Mouse (Mus musculus): ENCODE measurements around the gene Slc25a39. TPM values are rescaled to one million over a fixed set of nuclear protein-coding genes. Genes with fewer than 3 reads are reported as not detected.
A peak's percentile ranks its signal among the peaks of the same experiment; 100 is the strongest.

The Slc25a39 gene
- polyA plus RNA-seq, 1 experiment from 2014 or later, result 266 TPM

GRCm38 (mm10) chr11:102435754-102436470 is 28.2 kb upstream of the Slc25a39 start:
- peaks cover 65% of the 10 kb centered on the region for H3K36me3 ChIP-seq (ENCODE audit: control insufficient read depth, insufficient read depth, low read length)
- no peak overlapping the region for H3K9ac ChIP-seq (ENCODE audit: low read length)
- no peak overlapping the region for H3K27ac ChIP-seq (replicated peaks in 1 of 2; ENCODE audit: control insufficient read depth in 1 of 2, insufficient read depth in 1 of 2, low read depth in 2 of 2, low read length in 2 of 2)
- ATAC-seq (ENCODE audit: insufficient number of reproducible peaks, insufficient read depth, low FRiP score, low read depth), result no peak
- no peak overlapping the region for H3K4me2 ChIP-seq (ENCODE audit: low read length)
- no peaks in the 10 kb centered on the region; the same call in 1 of the 2 replicates for H3K27me3 ChIP-seq (ENCODE audit: control insufficient read depth, insufficient read depth, low read length)
- H3K9me3 ChIP-seq (ENCODE audit: control insufficient read depth, low read length), result no peaks in the 10 kb centered on the region
- H3K4me3 ChIP-seq (ENCODE audit: control insufficient read depth in 1 of 2, insufficient read depth in 1 of 2, low read depth in 1 of 2, low read length in 2 of 2), result no peak overlapping the region
- 84% methylated on average over 18 of the region's 18 CpGs for WGBS
- peaks cover 11 to 45% of the 10 kb centered on the region in 2 experiments for H3K4me1 ChIP-seq (ENCODE audit: control insufficient read depth in 2 of 2, insufficient read depth in 2 of 2, low read length in 2 of 2)

- no peak for ATAC-seq (ENCODE audit: insufficient number of reproducible peaks, insufficient read depth, low FRiP score, low read depth)
- Histone ChIP-seq H3K4me1 (ENCODE audit: control insufficient read depth in 2 of 2, insufficient read depth in 2 of 2, low read length in 2 of 2) (peaks cover 11 to 45% of the 10 kb centered on the region in 2 experiments), H3K9ac (ENCODE audit: low read length) (no peak overlapping the region), H3K36me3 (ENCODE audit: control insufficient read depth, insufficient read depth, low read length) (peaks cover 56% of the 10 kb centered on the region), H3K27ac (replicated peaks in 1 of 2; ENCODE audit: control insufficient read depth in 1 of 2, insufficient read depth in 1 of 2, low read depth in 2 of 2, low read length in 2 of 2) (no peak overlapping the region), H3K9me3 (ENCODE audit: control insufficient read depth, low read length) (no peaks in the 10 kb centered on the region), H3K4me3 (ENCODE audit: control insufficient read depth in 1 of 2, insufficient read depth in 1 of 2, low read depth in 1 of 2, low read length in 2 of 2) (no peak overlapping the region), H3K4me2 (ENCODE audit: low read length) (no peak overlapping the region), H3K27me3 (ENCODE audit: control insufficient read depth, insufficient read depth, low read length) (no peaks in the 10 kb centered on the region; the same call in 1 of the 2 replicates)
- 90% methylated on average over 11 of the region's 11 CpGs for WGBS
Observed at GRCm38 (mm10) chr11:102434816-102435705, 27.3 kb upstream of the Slc25a39 start.

- no peaks in the 10 kb centered on the region; the same call in 1 of the 2 replicates for H3K27me3 ChIP-seq (ENCODE audit: control insufficient read depth, insufficient read depth, low read length)
- H3K9ac ChIP-seq (ENCODE audit: low read length), result no peak overlapping the region
- peaks cover 11 to 50% of the 10 kb centered on the region in 2 experiments for H3K4me1 ChIP-seq (ENCODE audit: control insufficient read depth in 2 of 2, insufficient read depth in 2 of 2, low read length in 2 of 2)
- H3K36me3 ChIP-seq (ENCODE audit: control insufficient read depth, insufficient read depth, low read length), result peaks cover 50% of the 10 kb centered on the region
- 12% methylated on average over 7 of the region's 7 CpGs for WGBS
- H3K27ac ChIP-seq (replicated peaks in 1 of 2; ENCODE audit: control insufficient read depth in 1 of 2, insufficient read depth in 1 of 2, low read depth in 2 of 2, low read length in 2 of 2), result no peak overlapping the region
- no peak overlapping the region for H3K4me3 ChIP-seq (ENCODE audit: control insufficient read depth in 1 of 2, insufficient read depth in 1 of 2, low read depth in 1 of 2, low read length in 2 of 2)
- H3K9me3 ChIP-seq (ENCODE audit: control insufficient read depth, low read length), result no peaks in the 10 kb centered on the region
- no peak overlapping the region for H3K4me2 ChIP-seq (ENCODE audit: low read length)
- no peak for ATAC-seq (ENCODE audit: insufficient number of reproducible peaks, insufficient read depth, low FRiP score, low read depth)
Observed at GRCm38 (mm10) chr11:102434406-102434805, 26.7 kb upstream of the Slc25a39 start.

- Histone ChIP-seq H3K36me3 (ENCODE audit: control insufficient read depth, insufficient read depth, low read length) (peaks cover 44% of the 10 kb centered on the region), H3K4me1 (ENCODE audit: control insufficient read depth in 2 of 2, insufficient read depth in 2 of 2, low read length in 2 of 2) (peaks cover 11 to 51% of the 10 kb centered on the region in 2 experiments), H3K4me2 (ENCODE audit: low read length) (no peak overlapping the region), H3K27me3 (ENCODE audit: control insufficient read depth, insufficient read depth, low read length) (no peaks in the 10 kb centered on the region), H3K9me3 (ENCODE audit: control insufficient read depth, low read length) (no peaks in the 10 kb centered on the region), H3K9ac (ENCODE audit: low read length) (no peak overlapping the region), H3K4me3 (ENCODE audit: control insufficient read depth in 1 of 2, insufficient read depth in 1 of 2, low read depth in 1 of 2, low read length in 2 of 2) (no peak overlapping the region), H3K27ac (replicated peaks in 1 of 2; ENCODE audit: control insufficient read depth in 1 of 2, insufficient read depth in 1 of 2, low read depth in 2 of 2, low read length in 2 of 2) (no peak overlapping the region)
- ATAC-seq (ENCODE audit: insufficient number of reproducible peaks, insufficient read depth, low FRiP score, low read depth), result no peak
- WGBS, result 88% methylated on average over 7 of the region's 7 CpGs
Observed at GRCm38 (mm10) chr11:102433866-102434265, 26.1 kb upstream of the Slc25a39 start.

- Histone ChIP-seq H3K36me3 (ENCODE audit: control insufficient read depth, insufficient read depth, low read length) (peaks cover 36% of the 10 kb centered on the region), H3K27ac (replicated peaks in 1 of 2; ENCODE audit: control insufficient read depth in 1 of 2, insufficient read depth in 1 of 2, low read depth in 2 of 2, low read length in 2 of 2) (no peak overlapping the region), H3K9ac (ENCODE audit: low read length) (no peak overlapping the region), H3K4me3 (ENCODE audit: control insufficient read depth in 1 of 2, insufficient read depth in 1 of 2, low read depth in 1 of 2, low read length in 2 of 2) (no peak overlapping the region), H3K4me2 (ENCODE audit: low read length) (no peak overlapping the region), H3K27me3 (ENCODE audit: control insufficient read depth, insufficient read depth, low read length) (no peaks in the 10 kb centered on the region), H3K4me1 (ENCODE audit: control insufficient read depth in 2 of 2, insufficient read depth in 2 of 2, low read length in 2 of 2) (peaks cover 7 to 42% of the 10 kb centered on the region in 2 experiments), H3K9me3 (ENCODE audit: control insufficient read depth, low read length) (no peaks in the 10 kb centered on the region)
- WGBS, result 87% methylated on average over 6 of the region's 6 CpGs
- no peak for ATAC-seq (ENCODE audit: insufficient number of reproducible peaks, insufficient read depth, low FRiP score, low read depth)
Observed at GRCm38 (mm10) chr11:102432896-102433295, 25.1 kb upstream of the Slc25a39 start.

- Histone ChIP-seq H3K9me3 (ENCODE audit: control insufficient read depth, low read length) (no peaks in the 10 kb centered on the region), H3K36me3 (ENCODE audit: control insufficient read depth, insufficient read depth, low read length) (peaks cover 32% of the 10 kb centered on the region), H3K27me3 (ENCODE audit: control insufficient read depth, insufficient read depth, low read length) (no peaks in the 10 kb centered on the region), H3K4me1 (ENCODE audit: control insufficient read depth in 2 of 2, insufficient read depth in 2 of 2, low read length in 2 of 2) (peaks cover 5 to 36% of the 10 kb centered on the region in 2 experiments; a peak in 3 of 4 replicates), H3K4me2 (ENCODE audit: low read length) (peak overlapping the region; percentile 19), H3K27ac (replicated peaks in 1 of 2; ENCODE audit: control insufficient read depth in 1 of 2, insufficient read depth in 1 of 2, low read depth in 2 of 2, low read length in 2 of 2) (no peak overlapping the region), H3K4me3 (ENCODE audit: control insufficient read depth in 1 of 2, insufficient read depth in 1 of 2, low read depth in 1 of 2, low read length in 2 of 2) (no peak overlapping the region), H3K9ac (ENCODE audit: low read length) (peak overlapping the region; percentile 39; the same call in 1 of the 2 replicates)
- WGBS, result 62% methylated on average over 16 of the region's 16 CpGs
- no peak for ATAC-seq (ENCODE audit: insufficient number of reproducible peaks, insufficient read depth, low FRiP score, low read depth)
Observed at GRCm38 (mm10) chr11:102432115-102432843, 24.5 kb upstream of the Slc25a39 start.

- Histone ChIP-seq H3K4me1 (ENCODE audit: control insufficient read depth in 2 of 2, insufficient read depth in 2 of 2, low read length in 2 of 2) (peaks cover 5 to 30% of the 10 kb centered on the region in 2 experiments; a peak in 3 of 4 replicates), H3K27ac (replicated peaks in 1 of 2; ENCODE audit: control insufficient read depth in 1 of 2, insufficient read depth in 1 of 2, low read depth in 2 of 2, low read length in 2 of 2) (no peak overlapping the region), H3K9me3 (ENCODE audit: control insufficient read depth, low read length) (no peaks in the 10 kb centered on the region), H3K4me3 (ENCODE audit: control insufficient read depth in 1 of 2, insufficient read depth in 1 of 2, low read depth in 1 of 2, low read length in 2 of 2) (no peak overlapping the region), H3K4me2 (ENCODE audit: low read length) (peak overlapping the region; percentile 19), H3K9ac (ENCODE audit: low read length) (0 out of 2 replicates have a peak overlapping the region, but pooled peaks have one; percentile 39), H3K27me3 (ENCODE audit: control insufficient read depth, insufficient read depth, low read length) (no peaks in the 10 kb centered on the region), H3K36me3 (ENCODE audit: control insufficient read depth, insufficient read depth, low read length) (peaks cover 30% of the 10 kb centered on the region)
- no peak for ATAC-seq (ENCODE audit: insufficient number of reproducible peaks, insufficient read depth, low FRiP score, low read depth)
- 69% methylated on average over 3 of the region's 3 CpGs for WGBS
Observed at GRCm38 (mm10) chr11:102431728-102432114, 24.0 kb upstream of the Slc25a39 start.
